Mouse (Mus musculus): Measurements from ENCODE around the gene Lyg2.

DNA sequence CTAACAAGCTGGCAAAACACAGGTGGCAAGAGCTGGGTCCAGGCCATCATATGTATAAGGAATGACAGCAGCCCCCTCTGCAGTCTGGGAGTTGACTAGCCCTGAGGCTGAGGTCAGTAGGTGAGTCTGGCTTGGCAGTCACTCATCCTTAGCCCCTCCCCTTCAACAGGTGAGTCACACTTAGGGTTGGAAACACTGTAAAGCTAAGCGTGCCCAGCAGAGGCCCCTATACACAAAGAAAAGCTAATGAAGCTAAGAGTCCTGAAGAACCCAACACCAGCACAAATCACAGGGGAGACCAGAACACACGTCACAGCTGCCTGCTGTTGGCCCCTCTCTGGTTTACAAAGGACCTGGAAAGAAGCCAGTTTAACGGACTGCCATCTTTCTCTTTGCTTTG is 15.5 kb upstream of the Lyg2 start:
- TF ChIP-seq POLR2A (IDR thresholded peaks at IDR 0.05; ENCODE audit: extremely low read depth, insufficient read depth, low read length) = no peak
- TF ChIP-seq CTCF (IDR thresholded peaks at IDR 0.05; ENCODE audit: low read depth, low read length) = no peak

All from liver, adult 2 months (tissue).